Mouse (Mus musculus): ENCODE data around the gene Ube2f.

GRCm38 (mm10) chr1:91205651-91206050, 44.5 kb upstream of the Ube2f start:
- no peak for TF ChIP-seq POLR2A (IDR thresholded peaks at IDR 0.05; ENCODE audit: low read depth, low read length)
- TF ChIP-seq CTCF (IDR thresholded peaks at IDR 0.05; ENCODE audit: borderline replicate concordance, insufficient read depth, low read length): no peak
